Mouse (Mus musculus) heart, adult 2 months (tissue): Measurements from ENCODE around the gene Limch1.

Source experiments
- CTCF ChIP-seq: fragments of 200-600 bp; IDR thresholded peaks from 2 replicates; pipeline ENCODE4 v1.8.1; 2022; ENCODE audit warnings: antibody characterized with exemption, mild to moderate bottlenecking, moderate library complexity
- EP300 ChIP-seq: fragments of 200-500 bp; IDR thresholded peaks from 2 replicates; pipeline ENCODE4 v1.6.1; 2011; ENCODE audit warnings: low read depth, low read length, control low read depth; ENCODE audit not compliant: insufficient read depth
- POLR2A ChIP-seq: fragments of 200-500 bp; IDR thresholded peaks from 2 replicates; pipeline ENCODE4 v1.6.1; 2011; ENCODE audit warnings: mild to moderate bottlenecking, low read depth, low read length, control low read depth; ENCODE audit not compliant: insufficient read depth

GRCm38 (mm10) chr5:66908883-66909282, 163.3 kb downstream of the Limch1 start:
- TF ChIP-seq CTCF: no peak
- no peak for TF ChIP-seq POLR2A
- no peak for TF ChIP-seq EP300
